Mouse (Mus musculus) testis, postnatal 10 days (tissue): Measurements from ENCODE around the gene Nptn.
A peak's percentile ranks its signal among the peaks of the same experiment; 100 is the strongest.

Experiments used
- DNase-seq: peaks from one replicate; pipeline ENCODE4 v3.0.0; 2021; ENCODE audit warnings: low spot score

Gene Nptn

DNA sequence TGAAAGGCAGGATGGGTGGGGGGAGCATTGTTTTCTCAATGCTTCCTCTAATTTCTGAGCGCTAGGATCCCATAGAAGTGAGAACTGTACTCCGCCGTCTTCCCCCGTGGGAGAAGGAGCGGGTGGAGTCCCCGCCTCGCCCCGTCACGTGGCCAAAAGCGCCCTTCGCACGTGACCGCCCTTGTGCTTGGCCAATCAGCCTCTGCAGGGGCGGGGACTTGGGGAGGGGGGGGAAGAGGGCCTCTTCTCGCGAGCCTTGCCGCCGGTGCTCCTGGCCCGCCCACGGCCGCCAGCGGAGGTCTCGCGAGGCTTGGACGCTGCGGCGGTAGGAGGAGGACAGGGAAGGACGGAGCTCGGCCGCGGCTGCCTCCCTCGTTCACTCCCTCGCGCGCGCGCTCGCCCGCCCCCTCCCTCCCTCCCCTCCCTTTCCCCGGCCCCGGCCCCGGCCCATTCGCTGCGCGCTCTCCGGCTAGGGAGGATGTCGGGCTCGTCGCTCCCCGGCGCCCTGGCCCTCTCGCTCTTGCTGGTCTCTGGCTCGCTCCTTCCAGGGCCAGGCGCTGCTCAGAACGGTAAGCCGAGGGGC is at the start of gene Nptn:
TSS of gene Nptn (plus strand) at position 283 of the 583 bp plus-strand sequence.
- DNase-seq, result peak; percentile 97

- DNase-seq, result no peak
Observed at GRCm38 (mm10) chr9:58533322-58533721, 48.7 kb upstream of the Nptn start.

DNA sequence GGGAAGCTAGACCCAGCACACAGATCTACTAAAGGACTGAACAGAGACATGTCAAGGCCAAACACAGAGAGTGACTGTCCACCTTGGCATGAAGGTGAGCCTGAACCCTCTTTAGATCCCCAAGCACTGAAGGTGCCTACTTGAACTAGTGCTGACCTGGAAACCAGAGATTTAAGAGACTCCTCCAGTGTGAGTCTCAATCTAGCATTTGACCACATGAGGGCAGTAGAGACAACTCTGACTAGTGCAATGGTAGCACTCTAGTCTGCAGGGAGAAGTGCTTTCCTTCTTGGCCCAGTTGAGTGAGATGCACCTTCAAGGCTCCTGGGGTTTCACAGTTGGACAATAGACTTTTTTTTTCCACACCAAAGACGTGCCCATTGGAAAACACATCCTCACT is 47.3 kb upstream of the Nptn start:
- peak; percentile 53 for DNase-seq

- DNase-seq, result peak; percentile 51
Observed at GRCm38 (mm10) chr9:58535447-58536134, 46.4 kb upstream of the Nptn start.

- DNase-seq, result no peak
Observed at GRCm38 (mm10) chr9:58537774-58538173, 44.3 kb upstream of the Nptn start.

DNA sequence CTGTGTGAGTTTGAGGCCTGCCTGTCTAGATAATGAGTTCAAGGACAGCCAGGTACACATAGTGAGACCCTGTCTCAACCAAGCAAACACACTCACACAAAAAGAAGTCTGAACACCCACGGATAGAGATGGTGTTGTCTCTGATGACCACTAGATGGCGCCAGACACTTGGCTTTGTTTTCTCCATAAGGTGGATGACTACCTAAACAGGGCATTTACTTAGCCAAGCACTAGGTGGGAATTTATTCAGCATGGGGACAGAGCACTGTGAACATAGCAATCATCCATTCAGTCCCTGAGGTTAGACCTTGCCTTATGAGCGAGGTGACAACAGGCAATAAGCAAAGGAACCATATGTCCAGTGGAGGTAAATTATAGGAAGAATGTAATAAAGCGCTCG is 42.2 kb upstream of the Nptn start:
- peak; percentile 53 for DNase-seq

- peak; percentile 82 for DNase-seq
Observed at GRCm38 (mm10) chr9:58541895-58542338, 40.1 kb upstream of the Nptn start.

DNA sequence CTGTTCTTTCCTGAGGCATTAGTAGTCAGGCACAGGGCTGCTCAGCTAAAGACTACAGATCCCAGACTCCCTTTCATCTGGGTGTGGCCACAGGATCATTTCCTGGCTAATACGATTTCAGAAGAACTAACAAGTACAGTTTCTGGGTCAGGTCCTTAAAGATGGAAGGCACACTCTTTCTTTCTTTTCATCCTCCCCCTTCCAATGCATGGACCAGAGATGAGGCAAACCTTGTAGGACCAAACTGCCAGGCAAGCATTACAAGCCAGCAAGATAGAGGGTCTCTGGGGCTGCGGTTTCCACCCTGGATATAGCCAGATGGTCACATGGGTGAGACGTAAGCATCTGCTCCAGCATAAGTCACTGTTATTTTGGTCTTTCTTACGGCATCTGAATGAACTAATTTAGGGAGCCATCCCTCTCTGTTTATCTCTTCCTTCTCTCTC is 37.1 kb upstream of the Nptn start:
- no peak for DNase-seq

DNA sequence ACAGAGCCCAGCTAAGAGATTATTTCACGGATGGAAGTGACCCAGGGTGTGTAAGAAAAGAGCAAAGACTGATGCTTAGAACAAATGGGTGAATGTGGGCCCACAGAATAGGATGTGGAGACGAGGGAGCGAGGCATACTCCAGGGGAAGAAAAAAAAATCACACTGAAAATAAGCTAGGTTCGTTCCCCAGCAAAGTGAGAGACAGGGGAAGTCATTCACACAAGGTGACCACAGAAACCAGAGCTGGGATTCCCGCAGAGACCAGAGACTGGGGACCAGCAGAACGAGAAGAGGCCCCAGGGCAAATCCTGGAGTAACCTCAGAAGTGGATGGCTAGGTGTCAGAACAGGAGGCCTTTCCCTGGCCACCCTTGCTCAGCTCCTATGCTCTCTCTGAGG is 36.6 kb upstream of the Nptn start:
- DNase-seq, result no peak

DNA sequence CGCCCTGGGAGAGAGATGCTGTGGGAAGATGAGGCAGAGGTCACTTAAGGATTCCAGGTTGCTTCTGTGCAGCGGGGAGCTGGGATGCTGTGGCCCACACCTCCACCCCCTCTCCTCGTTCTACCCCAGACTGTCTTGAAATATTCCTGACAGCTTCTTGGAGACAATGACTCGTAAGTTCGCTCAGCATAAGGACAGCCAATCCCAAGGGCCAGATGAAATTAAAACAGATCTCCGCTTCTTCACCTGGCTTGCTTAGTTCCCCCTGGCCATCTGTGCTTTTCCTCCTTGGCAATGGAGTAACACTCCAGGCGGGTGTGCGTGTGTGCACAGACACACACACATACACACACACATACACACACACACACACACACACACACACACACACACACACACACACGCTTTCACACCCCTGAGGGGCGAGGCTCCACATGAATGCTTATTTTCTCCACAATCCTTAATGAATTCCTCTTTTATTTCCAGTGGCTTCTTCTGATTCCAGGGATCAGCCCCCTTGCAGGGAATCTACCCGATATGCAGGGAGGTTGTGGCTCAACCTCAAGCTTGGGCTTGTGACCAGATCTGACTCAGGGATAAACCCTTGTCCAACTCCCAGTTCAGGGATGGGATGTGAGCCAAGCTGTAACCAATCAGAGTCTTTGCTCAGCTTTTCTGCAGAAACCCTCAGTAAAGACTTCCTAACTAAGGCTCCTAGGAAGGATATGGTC is 35.2 kb upstream of the Nptn start:
- DNase-seq, result no peak

GRCm38 (mm10) chr9:58548897-58549296 is 33.1 kb upstream of the Nptn start:
- DNase-seq, result no peak

DNA sequence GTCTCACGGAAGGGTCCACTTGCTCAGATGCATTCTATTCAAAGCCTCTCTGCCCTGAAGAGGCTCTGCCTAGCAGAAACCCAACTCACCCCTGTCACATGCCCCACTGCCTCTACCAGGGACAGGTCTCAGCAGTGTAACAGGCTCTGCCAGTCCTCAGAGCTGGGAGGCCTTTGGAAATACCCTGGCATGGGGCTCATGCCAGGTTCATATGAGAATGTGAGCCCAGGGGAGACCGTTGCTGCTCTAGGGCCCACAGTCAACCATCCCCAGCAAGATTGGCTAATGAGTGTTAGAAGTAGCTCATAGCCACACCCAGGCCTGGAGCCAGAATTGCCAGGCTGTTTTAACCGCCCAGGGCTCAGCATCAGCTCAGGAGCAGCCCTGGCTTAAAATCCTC is 32.3 kb upstream of the Nptn start:
- DNase-seq, result no peak

DNA sequence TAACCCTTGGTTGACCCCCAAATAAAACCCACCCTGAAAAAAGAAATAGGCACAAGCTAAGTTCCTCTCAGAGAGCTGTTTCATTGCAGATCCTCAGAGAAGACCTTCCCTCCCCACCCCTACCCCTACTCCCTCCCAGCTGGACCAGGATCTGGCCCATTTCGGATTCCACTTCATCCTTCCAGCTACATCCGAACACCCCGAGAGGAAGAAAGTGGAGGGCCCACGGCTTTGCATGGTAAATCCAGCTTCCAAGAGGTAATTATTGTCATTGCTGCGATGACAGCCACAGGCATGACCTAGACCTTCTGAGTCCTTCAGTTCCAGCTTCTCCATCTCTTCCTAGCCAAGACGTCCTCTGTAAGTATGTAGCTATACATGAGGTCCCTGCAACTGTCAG is 31.1 kb upstream of the Nptn start:
- DNase-seq, result no peak

DNA sequence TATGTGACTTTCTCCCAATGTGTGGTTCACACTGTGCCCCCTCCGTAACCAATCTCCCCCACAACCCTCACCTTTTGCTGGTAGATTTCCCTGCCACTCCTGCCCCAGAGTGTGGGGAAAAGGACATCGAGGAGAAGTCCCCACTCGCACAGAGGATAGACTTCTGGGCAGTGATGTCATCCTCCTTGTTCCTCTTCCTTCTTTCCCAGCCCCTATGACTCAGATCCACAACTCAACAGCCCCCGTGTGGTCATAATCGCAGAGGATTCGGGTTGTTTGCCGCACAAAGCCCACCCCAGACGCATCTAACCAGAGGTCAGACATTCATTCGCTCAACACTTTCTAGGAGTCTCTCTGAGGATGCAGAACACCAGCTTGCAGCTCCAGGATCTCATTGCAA is 30.0 kb upstream of the Nptn start:
- DNase-seq, result no peak

DNA sequence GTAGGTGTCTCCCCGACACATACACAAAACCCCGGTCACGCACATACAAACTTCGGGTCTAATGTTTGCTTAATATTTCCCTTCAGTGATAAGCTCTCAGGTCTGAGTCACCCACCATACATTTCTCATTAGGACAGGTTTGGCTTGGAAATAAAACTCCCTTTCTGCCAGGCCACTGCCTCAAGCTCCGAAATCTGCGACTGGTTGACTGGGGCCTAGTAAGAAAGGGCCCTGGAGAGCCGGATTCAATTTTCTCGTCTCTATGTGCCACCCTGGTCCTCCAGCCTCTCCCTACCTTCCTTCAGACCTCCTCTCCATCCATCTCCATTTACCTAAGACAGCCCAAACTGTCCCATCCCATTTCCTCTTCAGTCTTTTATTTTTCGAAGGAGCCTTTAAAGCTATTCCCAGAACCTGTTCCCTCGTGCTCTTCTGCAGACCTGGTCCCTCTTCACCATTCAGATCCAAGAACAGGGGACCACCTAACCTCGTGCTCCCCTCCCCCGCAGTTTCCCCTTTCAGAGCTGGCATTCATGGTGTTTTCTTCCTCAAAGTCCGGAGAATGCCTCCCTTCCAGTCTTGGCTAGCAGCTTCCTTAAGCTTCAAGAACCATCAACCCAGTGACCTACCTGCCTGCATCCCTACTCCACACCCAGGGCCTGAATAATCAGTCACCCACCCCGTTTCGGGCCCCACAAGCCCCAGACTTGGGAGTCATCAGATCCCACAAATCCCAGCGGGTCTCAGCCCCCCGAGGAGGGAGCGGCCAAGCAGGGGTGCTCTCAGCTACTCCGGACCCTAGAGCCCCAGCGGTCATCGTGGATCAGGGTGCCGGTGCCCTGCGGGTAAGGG is 27.8 kb upstream of the Nptn start:
- no peak for DNase-seq

GRCm38 (mm10) chr9:58554908-58555684 is 26.9 kb upstream of the Nptn start, which contains the start of gene Cd276:
Gene Cd276 (minus strand): TSS chr9:58555437.
- DNase-seq, result peak; percentile 81

- no peak for DNase-seq
Observed at GRCm38 (mm10) chr9:58555685-58556414, 26.2 kb upstream of the Nptn start.

GRCm38 (mm10) chr9:58556627-58557026 is 25.4 kb upstream of the Nptn start:
- DNase-seq, result no peak

DNA sequence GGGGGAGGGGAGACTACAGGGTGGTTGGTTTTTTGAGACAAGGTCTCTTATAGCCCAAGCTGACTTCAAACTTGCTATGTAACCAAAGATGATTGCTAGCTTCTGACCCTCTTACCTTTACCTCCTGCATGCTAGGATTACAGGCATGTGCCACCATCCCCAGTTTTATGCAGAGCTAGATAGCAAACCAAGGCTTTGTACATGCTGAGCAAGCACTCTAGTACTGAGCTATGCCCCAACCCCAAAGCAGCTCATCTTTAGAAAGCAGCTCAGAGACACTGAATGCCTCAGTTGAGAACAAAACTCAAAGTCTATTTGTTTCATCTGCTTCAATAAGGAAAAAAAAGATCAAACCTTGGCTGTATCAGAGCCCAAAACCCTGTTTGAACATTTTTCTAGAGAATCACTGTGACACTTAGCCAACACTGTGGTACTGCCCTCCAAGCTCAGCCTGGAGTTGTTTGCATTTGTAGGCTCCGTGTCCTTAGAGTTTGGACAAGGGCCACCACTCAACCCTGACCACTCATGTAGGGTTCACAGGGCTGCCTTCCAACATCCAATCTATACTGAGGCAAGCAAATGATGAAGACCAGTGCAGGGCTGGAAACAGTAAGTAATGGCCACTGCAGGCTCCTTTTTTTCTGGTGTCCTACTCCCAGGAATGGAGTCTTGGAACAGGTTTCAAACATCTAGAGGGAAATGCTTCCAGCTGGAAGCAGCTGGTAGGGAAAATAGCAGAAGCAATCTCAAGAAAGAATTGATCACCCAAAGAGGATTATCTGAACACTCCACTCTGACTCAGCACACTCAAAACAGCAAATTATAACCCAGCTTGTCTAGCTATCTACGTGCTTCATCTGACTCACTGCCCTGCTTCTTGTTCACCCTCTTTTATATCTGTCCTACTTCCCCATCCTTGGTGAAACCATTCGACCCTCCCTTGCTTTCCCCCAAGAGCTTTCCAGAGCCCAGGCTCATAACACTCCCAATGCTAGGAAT is 24.3 kb upstream of the Nptn start:
- DNase-seq, result no peak
